Mouse (Mus musculus) liver (tissue): ENCODE results near the gene Spopl.
A peak's percentile ranks its signal among the peaks of the same experiment; 100 is the strongest.
"Not testable (repeated sequence)": the region's sequence is repeated elsewhere in the genome, so short reads cannot be mapped to it uniquely, and the experiment has no call there.

Experiments used
- DNase-seq: peaks from one replicate; pipeline ENCODE4 v3.0.0-alpha.2; 2020; ENCODE audit warnings: mixed read lengths

Gene Spopl

DNA sequence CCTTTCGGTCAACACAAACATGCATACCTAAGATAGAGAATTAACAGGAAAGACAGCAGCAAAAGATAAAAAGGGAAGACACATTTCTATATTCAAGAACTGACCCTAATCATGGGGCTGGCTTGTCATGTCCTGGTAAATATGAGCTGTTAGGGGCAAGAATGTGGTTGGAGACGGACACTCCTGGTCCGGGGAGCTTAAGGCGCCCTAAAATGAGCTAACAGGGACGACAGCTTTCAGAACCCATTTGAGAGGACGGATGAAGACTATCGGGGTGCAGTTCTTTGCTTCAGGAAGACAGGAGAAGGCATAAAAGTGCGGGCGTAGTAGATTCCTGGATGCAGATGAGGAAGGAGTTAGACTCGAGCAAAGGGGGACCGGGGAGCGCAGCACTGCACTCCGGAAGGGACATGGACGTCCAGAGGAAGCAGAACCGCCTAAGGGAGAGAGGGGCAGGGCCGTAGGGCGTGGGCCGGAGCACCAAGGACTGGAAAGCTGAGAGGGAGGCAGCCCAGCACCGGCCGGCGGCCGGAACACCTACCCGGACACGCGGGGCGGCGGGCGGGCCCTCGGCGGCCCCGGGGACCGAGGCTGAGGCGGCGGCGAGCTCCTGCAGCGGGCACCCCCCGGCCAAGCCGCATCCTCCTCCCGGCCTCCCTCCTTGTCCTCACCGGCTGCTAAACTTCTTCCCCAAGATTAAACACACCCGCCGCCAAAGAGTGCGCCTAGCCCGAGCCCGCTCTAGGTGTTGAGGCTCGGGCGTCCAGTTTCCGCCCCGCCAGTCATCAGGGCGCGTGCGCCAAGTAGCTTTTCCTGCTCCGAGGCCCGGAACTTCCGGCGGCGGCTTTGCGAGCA is at the start of gene Spopl:
Gene Spopl, minus strand, starts transcription at position 805 of the 855 bp plus-strand sequence.
- peak; percentile 88 for DNase-seq

DNA sequence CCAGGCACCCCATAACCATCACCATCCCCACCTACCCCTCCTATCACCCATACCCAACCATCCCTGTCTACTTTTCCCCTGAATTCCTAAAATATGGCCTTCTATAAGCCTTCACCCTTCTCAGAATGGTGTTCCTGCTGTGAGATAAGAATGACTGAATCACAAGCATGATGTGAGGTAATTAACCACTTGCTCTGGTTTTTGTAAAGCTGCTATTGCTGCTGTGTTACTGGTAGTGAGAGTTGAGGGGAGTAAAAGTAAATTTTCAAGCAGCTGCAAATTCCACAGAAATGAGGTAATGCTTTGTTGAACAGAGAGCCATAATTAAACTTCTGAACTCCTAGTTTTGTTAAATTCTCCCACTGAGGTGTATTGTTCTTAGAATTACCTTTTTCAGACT is 48.2 kb upstream of the Spopl start:
- DNase-seq, result no peak

DNA sequence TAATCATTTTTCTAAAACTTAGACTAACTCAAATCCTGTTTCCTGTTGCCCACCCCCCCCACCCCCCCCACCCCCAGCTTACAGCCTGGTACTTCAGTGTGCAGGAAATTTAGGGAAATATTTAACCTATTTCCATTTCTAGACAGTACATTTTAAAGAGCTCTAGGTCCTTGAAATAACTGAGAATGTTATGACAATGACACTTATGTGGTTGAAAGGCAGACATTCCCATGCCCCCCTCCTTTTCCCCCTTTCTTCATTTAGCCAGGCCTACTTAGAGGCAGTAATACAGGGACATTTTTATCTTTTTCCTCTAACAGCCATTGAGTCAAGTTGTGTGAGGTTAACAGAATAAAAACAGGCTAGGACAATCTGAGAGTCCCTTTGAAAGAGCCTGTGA is 46.1 kb upstream of the Spopl start:
- DNase-seq, result no peak

DNA sequence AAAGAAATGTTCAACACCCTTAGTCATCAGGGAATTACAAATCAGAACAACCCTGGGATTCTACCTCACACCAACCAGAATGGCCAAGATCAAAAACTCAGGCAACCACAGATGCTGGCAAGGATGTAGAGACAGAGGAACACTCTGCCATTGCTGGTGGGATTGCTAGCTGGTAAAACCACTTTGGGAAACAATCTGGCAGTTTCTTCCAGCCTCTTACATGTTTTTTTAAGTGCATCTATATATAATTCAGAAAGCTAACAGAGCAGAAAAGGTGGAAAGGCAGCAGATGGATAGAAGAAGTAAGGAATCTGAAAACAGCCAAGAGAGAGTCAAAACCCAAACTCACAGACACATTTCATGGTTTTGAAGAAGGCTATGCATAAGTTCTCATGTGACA is 33.5 kb upstream of the Spopl start:
- no peak for DNase-seq

DNA sequence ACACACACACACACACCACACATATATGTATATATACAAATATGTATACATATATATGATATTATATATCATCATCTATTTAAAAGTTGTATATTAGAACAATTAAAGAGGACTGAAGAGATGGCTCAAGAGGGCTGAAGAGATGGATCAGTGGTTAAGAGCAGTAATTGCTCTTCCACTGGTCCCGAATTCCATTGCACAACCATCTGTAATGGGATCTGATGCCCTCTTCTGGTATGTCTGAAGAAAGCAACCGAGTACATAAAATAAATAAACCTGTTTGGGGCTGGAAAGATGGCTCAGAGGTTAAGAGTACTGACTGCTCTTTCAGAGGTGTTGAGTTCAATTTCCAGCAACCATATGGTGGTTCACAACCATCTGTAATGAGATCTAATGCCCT is 16.9 kb upstream of the Spopl start:
- DNase-seq, result no peak

DNA sequence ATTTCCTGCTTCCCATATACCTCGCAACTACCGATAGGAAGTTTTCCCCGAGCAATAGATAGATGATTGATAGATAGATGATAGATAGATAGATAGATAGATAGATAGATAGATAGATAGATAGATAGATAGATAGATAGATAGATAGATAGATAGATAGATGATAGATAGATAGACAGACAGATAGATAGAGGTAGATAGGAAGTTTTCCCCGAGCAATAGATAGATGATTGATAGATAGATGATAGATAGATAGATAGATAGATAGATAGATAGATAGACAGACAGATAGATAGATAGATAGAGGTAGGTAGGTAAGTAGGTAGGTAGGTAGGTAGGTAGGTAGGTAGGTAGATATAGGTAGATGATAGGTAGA is 239 bp upstream of the Spopl start:
- not testable (repeated sequence) for DNase-seq

DNA sequence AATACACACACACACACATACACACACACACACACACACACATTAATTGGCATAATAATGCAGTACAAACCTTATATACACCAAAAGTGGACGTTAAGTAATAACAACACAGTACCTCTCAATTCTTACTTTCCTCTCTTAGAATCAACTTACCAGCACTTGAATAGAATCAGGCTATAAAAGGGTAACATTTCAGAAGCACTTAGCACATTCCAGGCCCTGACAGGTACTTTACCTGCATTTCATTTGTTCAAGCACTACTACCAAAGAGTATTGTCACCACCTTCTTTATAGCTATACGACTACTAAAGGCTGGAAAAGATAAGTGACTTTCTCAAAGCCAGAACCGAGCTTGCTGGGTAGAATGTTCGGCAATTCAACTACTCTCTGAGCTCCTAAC is 1.3 kb downstream of the Spopl start:
- no peak for DNase-seq

DNA sequence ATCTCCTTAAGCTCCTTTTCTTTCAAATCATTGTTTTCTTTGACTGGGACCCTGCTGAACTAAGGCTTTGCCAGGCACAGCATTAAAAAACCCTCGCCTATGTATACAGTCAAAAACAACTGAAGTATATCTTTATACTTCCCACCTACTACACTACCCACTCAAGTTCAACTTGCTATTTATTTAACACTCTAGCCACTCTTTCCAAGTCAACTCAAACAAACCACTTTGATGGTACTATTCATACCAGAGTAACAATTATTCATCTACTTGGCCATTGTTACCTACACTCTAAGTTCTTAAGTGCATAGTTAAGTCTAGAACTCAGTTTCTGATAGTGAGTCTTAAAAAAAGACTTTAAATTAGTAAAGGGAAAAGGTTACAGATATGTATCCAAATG is 3.1 kb downstream of the Spopl start:
- no peak for DNase-seq

DNA sequence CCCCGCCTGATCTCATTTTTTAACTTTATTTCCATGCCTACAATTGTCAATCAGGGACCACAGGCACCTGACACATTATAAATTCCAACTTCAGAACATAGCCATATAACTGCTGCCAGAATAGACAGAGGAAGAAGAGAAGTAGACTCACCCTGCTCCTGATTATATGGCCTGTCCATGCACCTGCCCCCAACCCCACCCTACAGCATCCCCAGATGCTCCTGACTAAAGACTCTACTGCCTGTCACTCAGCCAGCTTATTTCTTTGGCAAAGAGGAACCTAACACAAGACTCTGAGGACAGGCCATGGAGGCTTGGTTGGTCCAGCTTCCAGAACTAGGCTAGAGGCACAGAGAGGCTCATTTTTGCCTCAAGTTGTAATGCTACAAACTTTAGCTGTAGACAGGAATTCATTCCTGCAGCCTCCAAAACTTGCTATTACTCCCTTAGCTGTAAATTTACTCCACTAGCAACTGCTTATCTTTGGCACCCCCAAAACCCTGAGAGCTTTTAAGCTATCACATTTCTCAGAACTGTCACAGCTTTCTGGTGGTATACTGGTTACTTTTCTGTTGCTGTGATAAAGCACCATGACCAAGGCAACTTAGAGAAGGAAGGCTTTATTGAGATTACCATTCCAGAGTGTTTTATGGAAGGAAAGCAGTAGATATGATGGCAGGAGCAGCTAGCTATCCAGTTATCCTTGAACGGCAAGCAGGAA is 6.7 kb downstream of the Spopl start:
- DNase-seq, result peak; percentile 17

DNA sequence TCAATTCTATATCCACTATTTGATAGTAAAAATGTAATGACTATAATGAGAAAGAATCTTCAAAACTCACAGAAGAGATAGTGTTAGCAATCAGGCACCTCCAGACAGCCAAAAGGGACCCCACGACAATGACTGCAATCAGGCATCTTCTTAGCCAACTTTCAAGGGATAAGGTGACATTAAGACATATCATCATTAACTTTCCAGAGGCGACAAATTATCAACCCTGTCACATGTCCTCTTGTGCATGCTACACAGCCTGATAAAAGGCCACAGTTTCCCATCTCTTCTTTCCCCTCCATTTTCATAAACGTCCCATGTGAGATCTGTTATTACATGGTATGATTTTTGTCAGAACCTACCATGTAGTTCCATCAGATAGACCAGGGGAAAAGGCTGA is 9.0 kb downstream of the Spopl start:
- DNase-seq, result peak; percentile 47

DNA sequence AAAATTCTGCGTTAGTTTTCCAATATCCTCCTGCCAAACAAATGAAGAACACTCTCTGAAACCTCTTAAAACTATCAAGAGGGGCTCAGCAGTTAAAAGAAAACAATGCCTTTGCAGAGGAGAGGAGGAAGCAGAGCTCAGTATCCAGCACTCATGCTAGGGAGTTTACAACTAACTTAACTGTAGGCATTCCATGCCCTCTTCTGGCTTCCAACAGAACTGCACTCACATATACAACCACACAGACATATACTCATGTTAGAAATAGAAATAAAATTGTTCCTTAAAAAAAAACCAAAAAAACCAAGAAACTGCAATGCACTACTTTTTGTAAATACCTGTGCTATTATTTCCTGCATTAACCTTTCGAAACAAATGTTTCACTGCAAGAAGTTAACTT is 12.7 kb downstream of the Spopl start:
- DNase-seq, result no peak

DNA sequence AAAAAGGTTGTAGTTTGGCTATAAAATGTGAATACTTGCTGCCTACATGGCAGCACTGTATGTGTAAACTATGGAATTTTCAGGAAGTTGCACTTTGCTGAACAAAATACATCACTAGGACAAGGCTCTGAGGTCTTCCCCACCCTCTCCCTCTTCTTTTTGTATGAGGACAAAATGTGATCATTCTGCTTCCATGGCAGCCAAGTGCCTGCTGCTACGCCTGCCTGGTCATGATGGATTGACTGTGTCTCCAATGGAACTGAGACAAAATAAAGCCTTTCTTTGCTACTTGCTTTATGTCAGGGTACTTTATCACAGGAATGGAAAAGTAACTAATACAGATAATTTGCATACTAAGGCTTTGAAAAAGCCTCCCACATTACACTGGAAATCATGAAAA is 20.7 kb downstream of the Spopl start:
- no peak for DNase-seq

DNA sequence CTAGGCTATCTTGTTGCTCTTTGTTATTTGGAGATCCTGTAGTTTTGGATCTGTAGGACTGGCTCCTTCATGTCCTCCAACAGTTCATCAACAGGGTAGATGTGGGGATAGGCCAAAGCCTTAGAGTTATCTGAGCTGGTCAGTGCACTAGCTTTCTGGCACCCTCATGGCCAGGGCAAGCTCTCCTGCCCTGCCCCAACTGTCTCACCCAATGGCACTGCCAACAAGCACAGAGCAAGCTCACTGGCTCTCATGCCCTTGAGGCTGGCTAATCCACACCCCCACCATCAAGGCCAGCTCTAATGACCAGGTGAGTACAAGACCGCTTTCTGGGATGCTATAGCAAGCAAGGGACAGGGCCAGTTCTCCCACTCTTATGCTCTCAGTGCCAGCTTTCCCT is 24.7 kb downstream of the Spopl start:
- DNase-seq, result no peak

DNA sequence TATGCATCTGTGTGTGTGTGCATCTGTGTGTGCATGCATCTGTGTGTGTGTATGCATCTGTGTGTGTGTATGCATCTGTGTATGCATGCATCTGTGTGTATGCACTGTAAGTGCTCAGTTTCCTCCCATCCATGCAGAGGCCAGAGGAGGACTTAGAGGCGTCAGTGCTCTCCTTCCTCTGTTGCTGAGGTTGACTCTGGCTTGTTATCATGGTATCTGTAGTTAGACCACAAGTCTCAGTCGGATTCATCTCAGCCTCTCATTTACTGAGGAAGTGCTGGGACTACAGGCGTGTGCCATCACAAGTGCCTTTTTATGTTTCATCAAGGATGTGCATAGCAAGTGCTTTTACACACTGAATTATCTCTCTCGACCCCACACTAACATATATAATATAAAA is 31.9 kb downstream of the Spopl start:
- DNase-seq, result no peak

DNA sequence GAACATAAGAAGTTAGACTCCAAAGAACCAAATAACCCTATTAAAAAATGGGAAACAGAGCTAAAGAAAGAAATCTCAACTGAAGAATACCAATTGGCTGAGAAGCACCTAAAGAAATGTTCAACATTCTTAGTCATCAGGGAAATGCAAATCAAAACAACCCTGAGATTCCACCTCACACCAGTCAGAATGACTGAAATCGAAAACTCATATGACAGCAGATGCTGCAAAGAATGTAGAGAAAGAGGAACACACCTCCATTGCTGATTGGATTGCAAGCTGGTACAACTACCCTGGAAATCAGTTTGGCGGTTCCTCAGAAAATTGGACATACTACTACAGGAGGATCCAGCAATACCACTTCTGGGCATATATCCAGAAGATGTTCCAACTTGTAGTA is 44.2 kb downstream of the Spopl start:
- not testable (repeated sequence) for DNase-seq

DNA sequence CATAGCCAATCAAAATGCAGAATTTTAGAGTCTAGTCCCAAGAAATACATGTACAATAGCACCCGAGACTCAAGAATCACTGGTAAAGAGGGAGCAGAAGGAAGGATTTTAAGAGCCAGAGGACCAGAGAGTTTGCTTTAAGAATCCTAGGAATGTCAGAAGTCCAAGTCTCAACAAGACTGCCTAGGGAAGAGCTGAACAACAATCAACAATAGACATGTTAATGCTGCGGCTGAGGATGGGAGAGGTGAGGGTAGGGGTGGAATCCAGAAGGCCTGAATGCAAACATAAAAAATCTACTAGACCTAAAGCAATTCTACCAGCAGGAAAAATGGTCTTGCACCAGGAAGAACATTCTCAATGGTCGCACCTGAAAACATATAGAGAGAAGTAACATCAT is 66.8 kb downstream of the Spopl start:
- no peak for DNase-seq

DNA sequence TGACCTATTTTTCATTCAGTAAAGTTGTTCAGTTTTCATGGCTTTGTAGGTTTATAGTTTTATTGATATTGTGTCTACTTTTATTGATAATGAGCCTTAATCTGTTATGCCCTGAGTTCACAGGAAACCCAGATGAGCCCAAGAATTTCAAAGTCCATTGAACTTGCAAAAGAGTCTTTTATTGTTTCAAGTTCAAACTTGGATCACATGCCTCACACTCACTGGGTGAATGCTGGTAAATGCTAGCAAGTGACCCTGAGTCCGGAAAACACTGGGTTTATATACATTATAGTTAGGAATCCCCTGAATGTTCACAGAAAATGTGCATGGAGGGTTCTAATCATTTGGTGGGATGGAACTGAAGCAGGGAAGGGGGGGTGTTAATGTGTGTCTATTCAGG is 90.2 kb downstream of the Spopl start:
- no peak for DNase-seq

DNA sequence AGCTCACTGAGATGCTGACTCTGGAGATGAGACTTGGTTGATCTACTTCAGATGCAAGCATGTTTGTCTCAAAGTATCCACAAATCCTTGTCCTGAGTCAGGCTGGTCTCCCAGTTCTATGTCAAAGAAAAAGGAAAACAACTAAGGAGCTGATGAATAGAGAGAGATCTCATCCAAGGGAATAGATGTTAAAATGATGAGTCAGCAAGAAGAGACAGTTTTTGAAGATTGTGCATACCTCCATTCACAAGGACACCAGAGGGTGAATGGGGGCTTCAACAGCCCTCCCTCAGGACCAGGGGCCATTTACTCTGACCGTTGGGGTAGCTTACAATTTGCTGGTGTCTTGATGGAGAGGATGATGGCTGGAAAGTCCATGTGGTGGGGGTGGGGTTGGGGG is 104.4 kb downstream of the Spopl start:
- no peak for DNase-seq

DNA sequence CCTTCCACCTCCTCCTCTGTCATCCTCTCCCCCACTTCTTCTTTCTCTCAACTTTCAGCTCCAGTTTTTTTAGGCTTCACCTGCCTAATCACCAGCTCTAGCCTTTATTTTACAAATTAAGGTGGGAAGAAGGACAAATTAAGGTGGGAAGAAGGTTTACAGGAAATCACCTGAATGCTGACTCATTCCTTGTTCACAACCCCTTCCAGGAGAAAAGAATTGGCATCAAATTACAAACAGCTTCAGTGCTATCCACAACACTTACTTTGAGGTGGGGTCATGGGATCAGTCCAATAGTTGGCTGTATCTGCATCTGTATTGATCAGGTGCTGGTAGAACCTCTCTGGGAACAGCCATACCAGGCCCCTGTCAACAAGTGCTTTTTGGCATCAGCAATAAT is 114.5 kb downstream of the Spopl start:
- DNase-seq, result no peak
